23 mouse cellular contexts compared by ENCODE assay signal in genomic region chr8:117060306-117060705, GRCm38 (mm10). TPM values are rescaled to one million over a fixed set of nuclear protein-coding genes. Genes with fewer than 3 reads are reported as not detected.
DNase-seq lines count a peak whose midpoint lies in the region; ATAC-seq and TF ChIP-seq lines count a peak whose summit lies in the region.
"Had no signal": no experiment of that assay in that cellular context is flagged by ENCODE, and none has a peak within 500 bp of the region (broad histone marks: within the 10 kb centered on the region; RNA-seq: fewer than 3 reads in every experiment).

No protein-coding gene starts in this region.

- whole genome bisulfite sequencing in liver, embryonic 11.5 days = 76% methylated on average over 13 of the region's 13 CpGs
- WGBS in bone marrow, adult 2 months = 83% methylated on average over 13 of the region's 13 CpGs

- H3K4me2 ChIP-seq in liver, embryonic 11.5 days = no peak overlapping the region
- H3K4me2 ChIP-seq: heart, embryonic 13.5 days; hindbrain, embryonic 15.5 days; liver, embryonic 15.5 days; midbrain, embryonic 15.5 days; stomach, embryonic 15.5 days had no signal

- peaks cover 2% of the 10 kb centered on the region; the same call in 1 of the 2 replicates for H3K27me3 ChIP-seq in liver, embryonic 11.5 days (replicated peaks; ENCODE audit: control insufficient read depth, insufficient read depth, low read length)
- H3K27me3 ChIP-seq: hindbrain, embryonic 15.5 days; liver, embryonic 15.5 days; midbrain, embryonic 15.5 days; stomach, embryonic 15.5 days had no signal

- no peaks in the 10 kb centered on the region for H3K9me3 ChIP-seq in liver, embryonic 11.5 days (ENCODE audit: control insufficient read depth, low read length)
- H3K9me3 ChIP-seq: liver, embryonic 15.5 days; midbrain, embryonic 15.5 days; stomach, embryonic 15.5 days had no signal

- TF ChIP-seq CTCF in bone marrow, adult 2 months (IDR thresholded peaks at IDR 0.05; ENCODE audit: control insufficient read depth, insufficient read depth, low read length) = 0 out of 2 replicates have a peak, but pooled peaks have one; percentile 12

- no peak for TF ChIP-seq POLR2A in bone marrow, adult 2 months (IDR thresholded peaks at IDR 0.05; ENCODE audit: borderline replicate concordance, control insufficient read depth, low read depth, low read length)

- no peaks in the 10 kb centered on the region for H3K36me3 ChIP-seq in liver, embryonic 11.5 days (ENCODE audit: control insufficient read depth, insufficient read depth, low read length)
- H3K36me3 ChIP-seq: embryonic facial prominence, embryonic 10.5 days; G1E; heart, embryonic 13.5 days; hindbrain, embryonic 15.5 days; liver, embryonic 15.5 days; midbrain, embryonic 15.5 days; stomach, embryonic 15.5 days had no signal

- DNase-seq in liver, embryonic 11.5 days (ENCODE audit: low spot score) = no peak
- DNase-seq in liver = no peak
- peak; percentile 47 for DNase-seq in ES-CJ7 (ENCODE audit: low read depth, low spot score)
- peak; percentile 34 to 51 for DNase-seq in kidney, postnatal 4 days
- DNase-seq in right cerebral cortex, adult 18-20 months = no peak
- DNase-seq in right cerebral cortex, postnatal 10 days (ENCODE audit: low spot score in 2 of 2) = no peak
- DNase-seq: cerebellum, adult 18-20 months; gastrocnemius, postnatal 10 days; heart, adult 18-20 months; heart, postnatal 36 days; thymus, postnatal 14 days had no signal

- no peak overlapping the region for H3K27ac ChIP-seq in liver, embryonic 11.5 days (ENCODE audit: low read depth, low read length)
- H3K27ac ChIP-seq in bone marrow, adult 2 months (ENCODE audit: control insufficient read depth, insufficient read depth, low read depth, low read length, poor library complexity) = no peak overlapping the region
- H3K27ac ChIP-seq: embryonic facial prominence, embryonic 10.5 days; heart, embryonic 13.5 days; hindbrain, embryonic 15.5 days; liver, embryonic 15.5 days; midbrain, embryonic 15.5 days; stomach, embryonic 15.5 days had no signal

- no peak overlapping the region for H3K9ac ChIP-seq in liver, embryonic 11.5 days (ENCODE audit: low read depth, low read length)
- H3K9ac ChIP-seq: heart, embryonic 13.5 days; hindbrain, embryonic 15.5 days; liver, embryonic 15.5 days; midbrain, embryonic 15.5 days; stomach, embryonic 15.5 days had no signal

- H3K4me3 ChIP-seq in liver, embryonic 11.5 days (ENCODE audit: low read depth, low read length) = no peak overlapping the region
- H3K4me3 ChIP-seq in bone marrow, adult 2 months (replicated peaks; ENCODE audit: control insufficient read depth, low read depth, low read length) = no peak overlapping the region
- H3K4me3 ChIP-seq: embryonic facial prominence, embryonic 10.5 days; heart, embryonic 13.5 days; hindbrain, embryonic 15.5 days; liver, embryonic 15.5 days; midbrain, embryonic 15.5 days; myocyte; stomach, embryonic 15.5 days had no signal

- H3K4me1 ChIP-seq in liver, embryonic 11.5 days (replicated peaks; ENCODE audit: control insufficient read depth, insufficient read depth, low read length) = peaks cover 1% of the 10 kb centered on the region; the same call in 1 of the 2 replicates
- peaks cover 4% of the 10 kb centered on the region; the same call in 1 of the 2 replicates for H3K4me1 ChIP-seq in bone marrow, adult 2 months (ENCODE audit: control insufficient read depth, insufficient read depth, low read length)
- H3K4me1 ChIP-seq: hindbrain, embryonic 15.5 days; stomach, embryonic 15.5 days had no signal

- ATAC-seq in liver, embryonic 11.5 days (replicated peaks; ENCODE audit: low FRiP score) = 0 out of 2 replicates have a peak, but pooled peaks have one; percentile 29
- ATAC-seq: lung, postnatal 0 days; midbrain, embryonic 15.5 days had no signal

RNA-seq across cellular contexts. Expression of gene Pkd1l2, which starts 21.9 kb away (rescaled TPM):
- polyA plus RNA-seq in liver, embryonic 11.5 days (2014; fragmentation: Nextera tagmentation; extraction: Ambion mirVana) = 0.03 and 0.16 TPM in 2 replicates
- not detected in 2 replicates for polyA plus RNA-seq in bone marrow, adult 2 months (2011; ENCODE audit: insufficient read depth, insufficient read length, low replicate concordance, missing spikeins)
- polyA plus RNA-seq: embryonic facial prominence, embryonic 10.5 days; forebrain, embryonic 11.5 days; heart, embryonic 13.5 days; limb, embryonic 11.5 days; liver, embryonic 15.5 days; lung, postnatal 0 days; midbrain, embryonic 15.5 days had no signal

RNA-seq across cellular contexts. Expression of gene Bco1, which starts 35.3 kb away (rescaled TPM):
- polyA plus RNA-seq in liver, embryonic 11.5 days (2014; fragmentation: Nextera tagmentation; extraction: Ambion mirVana) = 11.3 and 11.9 TPM in 2 replicates
- polyA plus RNA-seq in bone marrow, adult 2 months (2011; ENCODE audit: insufficient read depth, insufficient read length, low replicate concordance, missing spikeins) = not detected in 2 replicates
- polyA plus RNA-seq: forebrain, embryonic 11.5 days; G1E; limb, embryonic 11.5 days; lung, postnatal 0 days had no signal

Comparison
In these comparisons a context has a peak if more than half of its experiments do, and no peak if none do; other contexts are left out.
1. DNase-seq: peak in ES-CJ7 (single experiment) and kidney, postnatal 4 days (2 of 2); none in liver, embryonic 11.5 days (single experiment), liver (single experiment), right cerebral cortex, adult 18-20 months (single experiment) and right cerebral cortex, postnatal 10 days (0 of 2).
2. RNA of gene Bco1, which starts 35.3 kb away (polyA plus RNA-seq): 11.3 to 11.9 TPM in liver, embryonic 11.5 days; not detected in bone marrow, adult 2 months; every median in the first group is over 10 times any median in the second.